Mouse (Mus musculus): ENCODE data around the gene Selenoo. TPM values are rescaled to one million over a fixed set of nuclear protein-coding genes. Genes with fewer than 3 reads are reported as not detected.

Selenoo gene
- 23.0 TPM for total RNA-seq (2023)

DNA sequence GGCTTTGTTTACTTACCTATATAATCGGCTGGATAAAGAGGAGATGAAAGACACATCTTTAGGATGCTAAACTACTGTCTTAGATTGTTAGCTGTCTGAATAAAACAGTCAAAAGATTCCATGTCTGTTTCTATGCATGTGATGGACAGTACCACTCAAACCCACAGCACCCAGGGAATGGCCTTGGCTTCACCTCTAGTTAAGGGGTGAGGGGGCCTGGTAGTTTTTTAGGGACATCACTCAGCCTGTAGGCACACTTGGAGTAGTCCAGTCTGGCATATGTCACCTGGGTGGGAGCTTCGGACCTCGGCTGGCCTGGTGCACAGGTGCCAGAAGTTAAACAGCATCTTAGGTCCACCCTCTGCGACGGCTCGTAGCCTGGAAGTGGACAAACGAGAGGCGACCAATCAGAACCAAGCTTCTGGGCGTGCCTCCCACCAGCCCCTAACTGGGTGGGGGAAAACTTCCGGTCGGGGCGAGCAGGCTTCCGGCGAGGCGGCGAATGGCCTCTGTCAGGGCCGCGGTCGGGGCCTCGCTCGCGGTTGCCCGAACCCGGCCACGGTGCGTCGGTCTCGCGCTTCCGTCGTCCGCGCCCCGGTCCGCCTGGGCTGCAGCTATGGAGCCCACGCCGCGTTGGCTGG is at the start of gene Selenoo:
Gene Selenoo, plus strand, starts transcription at position 478 of the 641 bp plus-strand sequence.

DNA sequence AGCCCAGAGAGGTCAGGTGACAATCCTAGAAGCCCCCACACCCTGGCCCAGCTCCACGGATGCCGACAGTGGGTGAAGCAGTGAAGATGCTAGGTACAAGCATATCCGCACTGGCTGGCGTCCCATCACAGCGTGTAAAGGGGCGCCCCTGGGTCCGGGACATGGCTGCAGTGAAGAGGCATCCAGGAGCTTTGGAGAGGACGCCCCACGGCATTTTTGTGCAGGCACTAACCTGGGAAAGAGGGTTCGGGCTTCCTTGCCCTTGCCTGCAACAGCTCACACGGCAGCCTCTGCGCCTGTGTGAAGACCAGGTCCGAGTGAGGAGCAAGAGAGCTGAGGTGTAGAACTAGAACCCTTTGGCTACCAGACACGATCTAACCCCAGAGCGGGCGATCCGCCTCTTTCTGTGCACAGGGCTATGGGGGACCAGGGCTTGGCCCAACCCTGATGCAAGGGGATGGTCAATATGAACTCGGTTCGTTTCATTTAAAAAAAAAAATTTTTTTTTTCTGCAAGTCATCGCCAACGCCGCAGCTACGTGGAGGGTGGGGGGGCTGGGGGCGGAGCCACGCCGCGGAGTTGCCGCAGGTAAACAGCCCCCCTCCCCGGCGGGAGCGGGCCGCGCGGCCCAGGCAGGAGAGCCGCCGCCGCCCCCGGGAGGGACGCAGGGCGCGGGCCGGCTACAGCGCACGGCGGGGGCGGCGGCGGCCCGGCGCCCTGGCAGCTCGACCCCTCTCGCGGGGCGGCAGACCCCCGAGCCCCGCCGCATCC is 29.5 kb upstream of the Selenoo start, which contains the start of gene Panx2:
Gene Panx2, plus strand, starts transcription at position 574 of the 771 bp plus-strand sequence.

DNA sequence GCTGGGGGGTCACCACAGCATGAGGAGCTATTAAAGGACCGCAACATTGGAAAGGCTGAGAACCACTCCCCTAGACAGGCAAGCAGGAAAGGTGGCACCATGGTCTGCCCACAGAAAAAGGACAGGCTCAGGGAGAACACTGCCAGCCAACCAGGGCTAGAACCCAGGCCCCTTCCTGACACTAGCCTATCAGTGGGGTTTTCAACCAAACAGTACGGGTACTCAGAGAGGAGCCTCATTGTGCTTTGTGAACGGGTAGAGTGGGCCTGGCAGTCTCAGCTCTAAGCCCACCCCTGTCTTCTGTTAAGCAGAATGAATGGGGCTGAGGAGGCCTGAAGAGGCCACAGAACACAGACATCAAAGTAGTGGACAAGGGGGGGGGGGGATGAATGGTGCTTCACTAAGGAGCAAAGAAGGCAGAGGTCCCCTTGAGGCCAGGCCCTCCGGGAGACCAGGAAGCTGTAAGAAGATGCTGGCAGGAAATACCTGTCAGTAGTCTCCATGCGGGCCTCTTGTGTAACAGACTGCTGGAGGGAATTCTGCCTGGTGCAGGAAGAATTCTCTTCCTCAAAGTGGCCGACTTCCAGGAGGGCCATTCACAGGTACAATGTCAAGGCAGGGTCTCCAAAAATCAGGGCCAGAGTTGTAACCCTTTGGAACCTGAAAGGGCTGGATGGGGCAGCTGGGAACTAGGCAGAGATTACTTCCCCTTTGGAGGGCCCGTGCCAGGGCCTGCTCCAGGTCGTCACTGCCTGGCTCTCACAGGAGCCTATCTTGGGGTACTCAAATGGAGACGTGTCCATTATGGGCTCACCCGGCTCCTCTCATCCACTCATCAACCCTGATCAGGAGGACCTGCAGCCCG is 14.0 kb upstream of the Selenoo start, which contains the start of gene Trabd:
Gene Trabd, plus strand, starts transcription at position 512 of the 865 bp plus-strand sequence.

DNA sequence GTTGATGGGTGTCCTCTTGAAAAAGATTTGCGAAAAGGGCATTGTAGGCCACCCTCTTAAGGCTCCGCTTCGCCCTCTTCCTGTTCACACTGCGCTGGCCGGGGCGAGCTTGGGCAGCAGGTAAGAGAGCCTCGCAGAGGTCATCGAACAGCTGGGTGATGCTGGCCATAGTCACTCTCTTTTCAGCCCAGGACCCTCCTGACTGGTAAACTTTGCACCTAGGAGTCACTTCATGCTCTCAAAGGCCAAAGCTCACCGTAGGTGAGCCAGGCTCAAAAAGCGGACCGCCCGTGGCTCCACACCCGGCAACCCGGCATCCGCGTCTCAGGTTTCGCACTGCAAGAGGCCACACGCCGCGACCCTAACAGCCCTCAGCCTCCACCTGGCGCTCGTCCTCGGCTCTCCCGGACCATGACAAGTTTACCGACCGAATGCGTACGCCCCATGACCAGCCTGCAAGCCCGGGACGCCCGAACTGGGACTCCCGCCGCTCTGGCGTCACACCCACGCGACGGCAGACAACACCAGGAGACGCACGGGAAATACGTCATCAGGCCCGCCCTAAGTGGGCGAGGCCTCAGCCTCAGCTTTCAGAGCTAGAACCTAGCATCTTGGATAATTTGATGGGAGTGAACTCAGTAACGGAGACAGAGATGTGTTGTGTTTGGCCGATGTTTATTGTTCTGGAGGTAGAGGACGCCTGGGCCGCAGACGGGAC is 33.9 kb downstream of the Selenoo start, which contains the start of gene Tubgcp6:
Gene Tubgcp6, minus strand, starts transcription at position 464 of the 718 bp plus-strand sequence.

DNA sequence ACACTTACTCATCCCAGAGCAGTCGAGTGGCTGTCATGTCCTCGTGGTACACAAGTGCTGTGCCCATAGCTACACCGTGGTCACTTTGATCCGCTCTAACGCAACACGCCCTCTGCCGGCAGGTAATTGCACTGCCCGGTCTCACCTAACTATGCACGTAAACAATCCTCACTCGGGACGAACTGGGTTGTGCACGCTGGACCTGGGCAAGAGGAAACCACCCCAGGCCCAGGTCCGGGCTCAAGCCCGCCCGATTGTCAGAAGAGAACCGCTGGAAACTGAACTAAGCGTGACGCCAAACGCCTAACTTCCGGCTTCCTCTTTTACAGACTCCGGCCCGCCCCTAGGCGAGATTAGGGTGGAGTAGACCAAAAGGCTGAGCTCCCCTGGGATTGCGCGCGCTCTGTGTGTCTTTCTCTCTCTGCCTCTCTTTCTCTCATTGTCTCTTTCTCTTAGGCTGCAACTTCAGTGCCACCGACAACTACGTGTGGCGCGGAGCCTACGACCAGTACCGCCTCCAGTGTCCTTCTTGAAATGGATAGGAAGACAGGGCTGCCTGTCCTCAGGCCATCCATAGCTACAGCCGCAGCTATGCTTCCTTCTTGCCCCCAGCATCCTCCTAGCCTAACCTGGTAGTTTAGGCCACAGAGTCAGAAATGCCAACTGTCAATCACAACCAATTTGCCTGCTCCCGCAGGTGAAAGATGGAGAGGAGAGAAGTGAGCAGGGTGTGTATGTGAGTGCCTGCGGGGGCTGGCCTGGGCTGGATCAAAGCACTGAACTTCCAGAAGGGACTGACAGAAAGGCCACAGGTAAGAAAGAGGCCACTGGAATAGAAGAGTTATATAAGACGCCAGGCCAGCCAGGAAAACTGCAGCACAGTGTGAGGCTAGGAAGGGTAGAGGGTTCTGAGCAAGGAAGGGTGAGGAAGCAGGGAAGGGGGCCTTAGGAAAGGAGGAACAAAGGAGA is 39.8 kb downstream of the Selenoo start, which contains the start of gene Hdac10:
Gene Hdac10, minus strand, starts transcription at position 319 of the 969 bp plus-strand sequence.

DNA sequence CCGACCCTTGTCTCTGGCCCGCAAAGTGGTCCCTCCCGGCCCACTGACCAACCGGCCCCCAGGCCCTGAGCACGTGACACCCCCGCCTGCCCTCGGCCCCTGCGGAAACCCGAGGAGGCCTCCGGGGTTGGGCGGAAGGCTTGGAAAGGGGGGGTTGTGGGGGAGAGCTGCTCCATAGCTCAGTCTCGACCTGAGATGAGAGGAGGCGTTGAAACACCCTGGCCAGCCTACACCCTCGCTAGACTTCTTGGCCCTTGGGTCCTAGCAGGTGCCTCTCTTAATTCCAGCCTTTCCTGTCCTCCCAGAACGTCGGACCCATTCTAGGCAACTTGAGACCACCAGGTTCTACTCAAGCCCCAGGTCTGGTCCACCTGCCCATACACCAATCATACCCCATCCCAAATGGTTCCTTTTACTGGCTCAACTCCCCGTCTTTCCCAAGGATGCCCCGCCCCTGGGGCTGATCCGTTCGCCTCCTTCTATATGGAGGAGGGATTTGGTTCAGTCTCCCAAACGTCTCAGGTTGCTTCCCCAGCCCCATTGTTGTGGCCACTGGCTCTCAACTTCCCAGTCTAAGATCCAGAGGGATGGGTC is 51.9 kb downstream of the Selenoo start, which contains the start of gene Mapk12:
Gene Mapk12, minus strand, starts transcription at position 45 of the 594 bp plus-strand sequence.

DNA sequence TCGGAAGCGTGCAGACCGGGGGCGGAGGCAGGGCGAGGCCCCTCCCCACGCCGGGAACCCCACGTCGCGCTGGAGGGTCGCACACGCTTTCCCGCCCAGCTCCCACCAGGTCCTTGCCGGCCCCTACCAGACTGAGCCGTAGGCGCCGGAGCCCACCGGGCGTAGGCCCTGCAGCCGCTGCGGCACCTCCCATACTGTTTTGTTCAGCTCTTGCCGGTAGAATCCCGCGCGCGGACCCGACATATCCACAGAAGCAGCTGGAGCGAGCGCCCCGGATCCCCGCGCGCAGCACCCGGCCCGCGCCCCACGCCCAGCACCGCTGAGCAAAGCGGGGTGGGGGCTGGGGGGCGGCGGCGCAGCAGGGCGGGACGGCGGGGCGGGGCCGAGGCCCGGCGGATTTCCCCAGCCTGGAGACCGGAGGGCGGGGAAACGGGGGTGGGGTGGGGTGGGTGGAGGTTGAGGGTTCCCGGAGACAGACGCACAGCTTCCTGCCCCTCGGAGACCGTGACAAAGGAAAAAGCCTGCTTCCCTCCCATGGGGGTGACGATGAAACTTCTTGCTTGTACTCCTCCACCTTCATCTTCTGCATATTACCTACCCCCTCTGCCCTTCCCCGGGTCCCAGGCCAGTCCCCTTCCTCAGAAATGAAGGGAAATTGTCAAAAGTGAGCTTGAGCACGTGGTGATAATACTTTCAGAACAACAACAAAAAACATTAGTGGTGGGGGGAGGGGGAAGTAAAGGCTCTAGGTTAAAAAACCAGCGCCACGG is 60.6 kb downstream of the Selenoo start, which contains the start of gene Mapk11:
Gene Mapk11, minus strand, starts transcription at position 358 of the 770 bp plus-strand sequence.

Other genes starting within 250 kb of the Selenoo start
- gene Pim3, start 226.9 kb upstream of the Selenoo start, total RNA-seq (2023), result 83.8 TPM
- gene Ttll8, start 134.7 kb upstream of the Selenoo start, total RNA-seq (2023), result not detected
- not detected for gene Mlc1, start 110.1 kb upstream of the Selenoo start, total RNA-seq (2023)
- not detected for gene Mov10l1, start 106.2 kb upstream of the Selenoo start, total RNA-seq (2023)
- not detected for gene Panx2, start 29.4 kb upstream of the Selenoo start, total RNA-seq (2023)
- 38.6 TPM for gene Trabd, start 14.0 kb upstream of the Selenoo start, total RNA-seq (2023)
- gene Tubgcp6, start 34.0 kb downstream of the Selenoo start, total RNA-seq (2023), result 36.6 TPM
- gene Hdac10, start 39.6 kb downstream of the Selenoo start, total RNA-seq (2023), result 25.4 TPM
- 3.9 TPM for gene Mapk12, start 51.6 kb downstream of the Selenoo start, total RNA-seq (2023)
- 26.2 TPM for gene Mapk11, start 60.5 kb downstream of the Selenoo start, total RNA-seq (2023)
- 2.8 TPM for gene Plxnb2, start 91.7 kb downstream of the Selenoo start, total RNA-seq (2023)
- 21.9 TPM for gene Dennd6b, start 107.4 kb downstream of the Selenoo start, total RNA-seq (2023)
- 52.2 TPM for gene Ppp6r2, start 122.5 kb downstream of the Selenoo start, total RNA-seq (2023)
- gene Sbf1, start 226.2 kb downstream of the Selenoo start, total RNA-seq (2023), result 395 TPM
- not detected for gene Adm2, start 233.6 kb downstream of the Selenoo start, total RNA-seq (2023)
- not detected for gene Miox, start 245.3 kb downstream of the Selenoo start, total RNA-seq (2023)